Mouse (Mus musculus) C2C12 (cell line): ENCODE results near the gene Tas2r144. TPM values are rescaled to one million over a fixed set of nuclear protein-coding genes. Genes with fewer than 3 reads are reported as not detected.
A peak's percentile ranks its signal among the peaks of the same experiment; 100 is the strongest.

Experiments
- H3K27me3 ChIP-seq: one replicate; pipeline ENCODE4 v1.6.1; 2011; ENCODE audit not compliant: control insufficient read depth, insufficient read depth, insufficient read length
- H3K36me3 ChIP-seq: one replicate; pipeline ENCODE4 v1.6.1; 2011; ENCODE audit not compliant: control insufficient read depth, insufficient read depth
- H3K4me3 ChIP-seq: one replicate; pipeline ENCODE4 v1.5.1; 2011; ENCODE audit warnings: mild to moderate bottlenecking, control low read depth; ENCODE audit not compliant: poor library complexity, insufficient read depth, severe bottlenecking
- H3K79me2 ChIP-seq: one replicate; pipeline ENCODE4 v1.6.1; 2011; ENCODE audit not compliant: control insufficient read depth, insufficient read depth
- H3K79me3 ChIP-seq: one replicate; pipeline ENCODE4 v1.6.1; 2011; ENCODE audit warnings: low read depth, control low read depth
- H3ac ChIP-seq: one replicate; pipeline ENCODE3; 2011; ENCODE audit warnings: low read depth; ENCODE audit not compliant: control insufficient read depth, insufficient read length
- CEBPB ChIP-seq: IDR thresholded peaks from one replicate; pipeline ENCODE4 v1.6.1; 2011; ENCODE audit warnings: low read depth, mild to moderate bottlenecking, control low read depth, moderate library complexity
- CTCF ChIP-seq: IDR thresholded peaks from one replicate; pipeline ENCODE4 v1.5.1; 2011; ENCODE audit not compliant: control insufficient read depth, insufficient read depth, insufficient read length
- FOSL1 ChIP-seq: IDR thresholded peaks from one replicate; pipeline ENCODE4 v1.8.0; 2011; ENCODE audit warnings: mild to moderate bottlenecking, low read length; ENCODE audit not compliant: poor library complexity, insufficient read depth, severe bottlenecking
- MAX ChIP-seq: IDR thresholded peaks from one replicate; pipeline ENCODE4 v1.6.1; 2011; ENCODE audit warnings: mild to moderate bottlenecking, control low read depth
- MYOD1 ChIP-seq: IDR thresholded peaks from one replicate; pipeline ENCODE4 v1.6.1; 2011; ENCODE audit warnings: low read depth; ENCODE audit not compliant: control insufficient read depth, insufficient read length
- MYOG ChIP-seq: IDR thresholded peaks from one replicate; pipeline ENCODE4 v1.6.1; 2011; ENCODE audit not compliant: control insufficient read depth, insufficient read length; ENCODE audit errors: extremely low read depth
- USF1 ChIP-seq: IDR thresholded peaks from one replicate; pipeline ENCODE4 v1.6.1; 2011; ENCODE audit warnings: low read depth, mild to moderate bottlenecking, control low read depth, moderate library complexity
- polyA plus RNA-seq: library from polyadenylated mRNA; unstranded; fragments of >200 nt; fragmentation: generic; extraction: Trizol; gene quantifications from one replicate; pipeline ENCODE4 v1.2.1, GENCODE M21; 2012; ENCODE audit warnings: missing spikeins

Gene Tas2r144
- polyA plus RNA-seq, 1 experiment, result not detected

DNA sequence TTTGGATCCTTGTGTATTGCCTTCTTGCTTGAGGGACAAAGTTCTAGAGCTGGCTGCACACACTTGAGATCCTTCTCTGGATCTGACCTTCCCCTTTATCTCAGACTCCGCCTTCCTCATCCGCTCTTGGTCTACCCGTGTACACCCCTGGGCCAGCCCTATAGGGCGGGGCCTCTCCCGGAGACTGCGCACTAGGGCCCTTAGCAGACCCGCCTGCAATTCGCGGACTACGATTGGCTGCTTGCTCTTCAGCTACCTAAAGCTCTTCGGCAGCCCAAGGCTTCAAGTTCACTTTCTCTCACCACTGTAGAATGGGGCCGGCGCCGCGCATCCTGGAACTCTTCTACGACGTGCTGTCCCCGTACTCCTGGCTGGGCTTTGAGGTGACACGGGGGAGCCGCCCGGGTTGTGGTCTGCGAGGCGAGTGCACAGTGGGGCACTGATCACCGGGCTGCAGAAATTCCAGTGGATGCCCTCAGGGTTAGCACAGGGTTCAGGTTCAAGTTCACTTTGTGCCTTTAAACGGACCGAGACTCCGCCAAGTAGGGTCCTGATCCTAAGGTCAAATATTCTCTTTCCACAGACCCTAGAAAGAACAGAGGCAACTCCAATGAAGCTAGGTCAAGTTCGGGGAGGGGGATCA, 30.7 kb downstream of the Tas2r144 start, which contains the start of gene Gstk1:
Gene Gstk1, plus strand, starts transcription at position 225 of the 643 bp plus-strand sequence.
- Histone ChIP-seq H3ac (no peak within 1 kb of the TSS), H3K79me3 (no peaks in the 10 kb centered on the region), H3K36me3 (no peaks in the 10 kb centered on the region), H3K79me2 (no peaks in the 10 kb centered on the region), H3K27me3 (no peaks in the 10 kb centered on the region), H3K4me3 (no peak within 1 kb of the TSS)
- TF ChIP-seq MYOG, result no peak
- no peak for TF ChIP-seq MYOD1
- no peak for TF ChIP-seq CEBPB
- no peak for TF ChIP-seq FOSL1
- TF ChIP-seq CTCF, result no peak
- TF ChIP-seq USF1, result no peak

DNA sequence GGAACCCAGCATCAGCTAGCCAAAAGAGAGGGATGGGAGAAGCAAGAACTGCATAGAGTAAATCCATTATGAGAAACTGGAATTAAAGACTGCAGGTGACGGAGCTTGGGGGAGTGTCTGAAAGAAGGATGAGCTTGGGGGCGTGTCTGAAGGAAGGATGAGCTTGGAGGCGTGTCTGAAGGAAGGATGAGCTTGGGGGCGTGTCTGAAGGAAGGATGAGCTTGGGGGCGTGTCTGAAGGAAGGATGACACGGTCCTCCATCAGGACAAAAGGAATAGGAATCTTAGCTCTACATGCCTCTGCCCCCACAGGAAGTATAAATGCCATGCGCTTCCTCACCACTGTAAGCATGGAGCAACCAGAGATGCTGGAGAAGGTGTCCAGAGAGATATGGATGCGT, 32.0 kb downstream of the Tas2r144 start:
- Histone ChIP-seq H3ac (peak overlapping the region; percentile 6), H3K79me3 (no peaks in the 10 kb centered on the region), H3K27me3 (no peaks in the 10 kb centered on the region), H3K79me2 (no peaks in the 10 kb centered on the region), H3K36me3 (no peaks in the 10 kb centered on the region), H3K4me3 (no peak overlapping the region)
- TF ChIP-seq CTCF, result no peak
- TF ChIP-seq FOSL1, result no peak
- no peak for TF ChIP-seq MYOD1
- TF ChIP-seq USF1, result no peak
- TF ChIP-seq MYOG, result no peak

DNA sequence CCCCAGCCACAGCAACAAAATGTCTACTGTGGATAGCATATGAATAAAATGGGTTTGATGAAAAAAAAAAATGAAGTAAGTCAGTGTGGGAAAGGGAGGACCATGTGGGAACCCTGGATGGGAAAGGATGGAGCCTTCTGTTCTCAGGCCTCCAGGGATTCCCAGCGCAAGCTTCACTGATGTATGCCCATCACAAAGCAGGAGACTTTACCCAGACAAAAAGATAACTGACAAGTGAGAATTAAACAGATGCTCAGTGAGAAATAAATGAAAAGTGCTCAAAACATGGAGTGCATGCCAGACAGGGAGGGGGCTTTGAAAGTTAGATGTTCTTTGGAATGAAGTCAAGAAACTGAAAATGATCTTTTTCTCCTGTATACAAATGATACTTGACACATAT, 32.9 kb downstream of the Tas2r144 start:
- H3K4me3 ChIP-seq, result no peak overlapping the region
- H3K27me3 ChIP-seq, result peaks cover 2% of the 10 kb centered on the region
- no peaks in the 10 kb centered on the region for H3K79me3 ChIP-seq
- H3K79me2 ChIP-seq, result no peaks in the 10 kb centered on the region
- H3K36me3 ChIP-seq, result no peaks in the 10 kb centered on the region
- H3ac ChIP-seq, result no peak overlapping the region
- TF ChIP-seq CTCF, result no peak
- no peak for TF ChIP-seq MYOD1
- no peak for TF ChIP-seq USF1
- TF ChIP-seq MYOG, result no peak
- no peak for TF ChIP-seq CEBPB
- TF ChIP-seq FOSL1, result no peak
- no peak for TF ChIP-seq MAX

DNA sequence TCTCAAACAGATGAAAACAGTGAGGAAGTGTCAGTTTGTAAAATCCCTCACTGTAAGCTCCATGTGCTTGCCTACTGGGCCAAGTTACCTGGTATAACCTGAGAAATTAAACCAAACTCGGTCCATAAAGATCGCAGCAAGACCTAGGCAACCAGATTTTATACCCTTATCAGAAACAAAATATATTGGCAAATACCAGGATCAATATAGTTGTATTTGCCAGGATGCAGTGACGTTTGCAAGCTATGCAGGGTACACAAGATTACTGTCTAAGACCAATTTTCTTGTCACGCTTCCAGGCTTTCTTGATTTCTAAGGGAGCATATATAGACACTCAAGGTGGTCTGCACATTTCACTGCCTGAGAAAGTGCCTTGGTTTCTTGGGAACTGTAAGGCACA, 36.7 kb downstream of the Tas2r144 start:
- H3K27me3 ChIP-seq, result peaks cover 3% of the 10 kb centered on the region
- TF ChIP-seq MYOD1, result no peak
- TF ChIP-seq FOSL1, result no peak
- TF ChIP-seq CEBPB, result no peak
- TF ChIP-seq MAX, result no peak
- TF ChIP-seq USF1, result no peak
- TF ChIP-seq CTCF, result no peak
- no peak for TF ChIP-seq MYOG
- H3K79me2 ChIP-seq, result no peaks in the 10 kb centered on the region
- H3ac ChIP-seq, result no peak overlapping the region
- H3K36me3 ChIP-seq, result no peaks in the 10 kb centered on the region
- H3K4me3 ChIP-seq, result no peak overlapping the region
- no peaks in the 10 kb centered on the region for H3K79me3 ChIP-seq

DNA sequence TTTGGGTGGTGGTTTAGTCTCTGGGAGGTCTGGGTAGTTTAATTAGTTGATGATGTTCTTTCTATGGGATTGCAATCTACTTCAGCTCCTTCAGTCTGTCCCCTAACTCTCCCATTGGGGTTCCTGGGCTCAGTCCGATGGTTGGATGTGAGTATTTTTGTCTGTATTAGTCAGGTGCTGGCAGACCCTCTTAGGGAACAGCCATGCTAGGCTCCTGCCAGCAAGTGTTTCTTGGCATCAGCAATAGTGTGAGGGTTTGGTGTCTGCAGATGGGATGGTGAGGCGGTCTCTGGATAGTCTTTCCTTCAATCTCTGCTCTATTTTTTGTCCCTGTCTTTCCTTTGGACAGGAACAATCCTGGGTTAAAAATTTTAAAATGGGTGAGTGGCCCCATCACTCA, 38.0 kb downstream of the Tas2r144 start:
- no peaks in the 10 kb centered on the region for H3K79me3 ChIP-seq
- no peak overlapping the region for H3K4me3 ChIP-seq
- TF ChIP-seq USF1, result no peak
- no peak for TF ChIP-seq MYOD1

DNA sequence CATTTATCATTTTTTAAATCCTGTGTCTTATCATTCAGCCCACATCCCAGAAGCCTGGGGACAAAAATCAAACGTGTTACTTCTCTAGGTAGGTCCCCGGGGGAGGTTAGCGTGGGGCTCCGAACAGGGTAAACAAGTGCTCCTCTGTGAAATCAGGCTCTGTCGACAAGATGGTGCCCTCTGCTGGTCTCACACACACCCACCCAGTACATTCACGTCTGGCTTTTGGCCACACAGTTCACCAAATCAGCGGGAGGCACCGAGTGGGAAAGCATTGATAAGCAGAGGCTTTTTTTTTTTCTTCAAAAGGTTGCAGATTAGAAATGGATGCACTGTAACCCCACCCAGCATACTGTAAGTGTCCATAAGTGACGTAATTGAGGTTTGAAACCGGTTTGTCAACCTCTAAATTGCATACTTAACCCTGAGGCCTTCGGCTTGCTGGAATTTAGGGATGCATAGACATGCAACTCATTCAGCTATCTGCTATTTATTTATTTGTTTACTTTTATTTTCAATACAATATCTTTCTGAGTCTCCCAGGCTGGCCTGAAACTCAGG, 42.3 kb downstream of the Tas2r144 start:
- H3K79me3 ChIP-seq, result no peaks in the 10 kb centered on the region
- peak; percentile 66 for TF ChIP-seq CTCF
- no peak for TF ChIP-seq FOSL1
- TF ChIP-seq USF1, result no peak

More for the DNA sequence above, 38.0 kb downstream of the Tas2r144 start:
- Histone ChIP-seq H3ac (no peak overlapping the region), H3K79me2 (no peaks in the 10 kb centered on the region), H3K27me3 (peaks cover 3% of the 10 kb centered on the region), H3K36me3 (no peaks in the 10 kb centered on the region)

More for the DNA sequence above, 42.3 kb downstream of the Tas2r144 start:
- Histone ChIP-seq H3K36me3 (no peaks in the 10 kb centered on the region), H3K4me3 (no peak overlapping the region), H3ac (no peak overlapping the region), H3K79me2 (no peaks in the 10 kb centered on the region), H3K27me3 (peaks cover 8% of the 10 kb centered on the region)
